Mouse (Mus musculus): ENCODE measurements at regions not wholly inside any gene's neighbourhood (a gene's known extent, or its start where the extent isn't known, plus 50 kb on each side); places are given as distances from the start of the nearest gene placed in this dataset.

- in situ Hi-C loops (cut with MboI, MseI) = no loop called here
Measured at GRCm38 (mm10) chr15:51709871-51710655, 2174.6 kb upstream of the Gm7489 start.

- in situ Hi-C loops (cut with MboI, MseI) = no loop called here
Measured at GRCm38 (mm10) chr15:51720873-51721308, 2163.8 kb upstream of the Gm7489 start.

GRCm38 (mm10) chr15:51721363-51721762 is 2163.3 kb upstream of the Gm7489 start:
- in situ Hi-C loops (cut with MboI, MseI) = no loop called here

- in situ Hi-C loops (cut with MboI, MseI) = no loop called here
Measured at GRCm38 (mm10) chr15:51724127-51724526, 2160.6 kb upstream of the Gm7489 start.

- in situ Hi-C loops (cut with MboI, MseI) = no loop called here
Measured at GRCm38 (mm10) chr15:51725457-51725856, 2159.2 kb upstream of the Gm7489 start.

GRCm38 (mm10) chr15:51730106-51730505 is 2154.6 kb upstream of the Gm7489 start:
- in situ Hi-C loops (cut with MboI, MseI) = no loop called here

- in situ Hi-C loops (cut with MboI, MseI) = no loop called here
Measured at GRCm38 (mm10) chr15:51730805-51731412, 2153.8 kb upstream of the Gm7489 start.

GRCm38 (mm10) chr15:51734194-51734593 is 2150.5 kb upstream of the Gm7489 start:
- in situ Hi-C loops (cut with MboI, MseI) = no loop called here
